Mouse (Mus musculus): ENCODE results near the gene Sh3gl3.

GRCm38 (mm10) chr7:82263141-82263540 is 89.5 kb downstream of the Sh3gl3 start:
- TF ChIP-seq CTCF (IDR thresholded peaks at IDR 0.05; ENCODE audit: low read depth): peak; percentile 92
- no peak for TF ChIP-seq EP300 (optimal IDR thresholded peaks at IDR 0.05)
